Mouse (Mus musculus) heart, adult 8-10 months (tissue): ENCODE measurements at regions not wholly inside any gene's neighbourhood (a gene's known extent, or its start where the extent isn't known, plus 50 kb on each side); places are given as distances from the start of the nearest gene placed in this dataset.

Source experiments
- DNase-seq: peaks from one replicate; pipeline ENCODE4 v3.0.0; 2022; ENCODE audit warnings: low spot score

GRCm38 (mm10) chrX:60833456-60833855 lies 59.8 kb downstream of the Sox3 start:
- DNase-seq: no peak

DNA sequence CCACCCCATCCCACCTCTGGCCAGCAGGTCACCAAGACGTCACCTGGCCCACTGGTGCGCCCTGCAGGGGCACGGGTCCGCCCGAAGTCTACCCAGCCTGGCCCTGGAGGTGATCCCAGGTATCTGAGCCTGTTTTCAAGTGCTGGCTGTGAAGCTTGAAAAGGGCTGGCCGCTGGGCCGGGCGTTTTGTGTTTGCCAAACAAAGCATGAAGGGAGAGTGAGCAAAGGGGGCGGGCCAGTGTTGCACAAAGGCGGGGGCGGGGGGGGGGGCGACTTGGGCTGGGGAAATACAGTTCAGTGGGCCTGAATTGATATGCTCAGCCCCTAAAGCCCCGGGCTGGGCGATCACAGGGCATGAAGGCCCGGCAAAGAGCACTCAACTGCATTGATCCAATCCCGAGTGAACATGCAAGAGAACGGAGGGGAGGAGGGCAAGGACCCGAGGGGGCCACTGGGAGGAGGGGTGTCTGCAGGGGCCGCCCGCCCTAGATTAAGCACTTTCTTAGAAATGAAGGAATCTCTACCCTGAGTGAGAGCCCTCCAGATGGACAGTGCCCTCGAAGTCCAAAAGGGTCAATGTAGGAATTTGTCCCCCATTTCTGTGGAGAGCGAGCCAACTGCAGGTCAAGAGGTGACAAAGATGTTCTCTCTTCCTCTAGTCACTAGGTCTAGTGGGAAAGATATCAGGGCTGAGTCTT lies 61.8 kb downstream of the Sox3 start:
- no peak for DNase-seq

GRCm38 (mm10) chrX:60825181-60826080 lies 67.8 kb downstream of the Sox3 start:
- peak; percentile 18 for DNase-seq

- DNase-seq: no peak
Observed at GRCm38 (mm10) chrX:60798567-60798966, 94.7 kb downstream of the Sox3 start.

- no peak for DNase-seq
Observed at GRCm38 (mm10) chrX:60780766-60781165, 112.5 kb downstream of the Sox3 start.

DNA sequence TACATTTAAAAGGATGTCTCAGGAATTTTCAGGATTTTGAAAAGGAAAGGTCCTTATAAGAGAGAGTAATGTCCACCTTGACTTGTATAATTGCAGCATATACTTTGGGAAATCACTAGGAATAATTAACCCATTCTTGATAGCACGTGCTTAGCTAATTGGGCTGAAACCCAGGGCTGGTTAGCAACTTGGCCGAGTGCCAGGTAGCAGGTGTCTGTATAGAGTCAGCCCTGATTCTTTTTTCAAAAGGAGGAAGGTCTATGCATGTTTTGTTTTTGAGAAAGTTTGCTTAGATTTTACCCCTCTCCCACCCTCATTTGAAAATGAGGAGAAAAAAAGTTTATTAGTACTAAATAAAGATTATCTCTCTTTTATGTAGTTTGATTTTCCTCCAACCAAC lies 113.1 kb downstream of the Sox3 start:
- no peak for DNase-seq

DNA sequence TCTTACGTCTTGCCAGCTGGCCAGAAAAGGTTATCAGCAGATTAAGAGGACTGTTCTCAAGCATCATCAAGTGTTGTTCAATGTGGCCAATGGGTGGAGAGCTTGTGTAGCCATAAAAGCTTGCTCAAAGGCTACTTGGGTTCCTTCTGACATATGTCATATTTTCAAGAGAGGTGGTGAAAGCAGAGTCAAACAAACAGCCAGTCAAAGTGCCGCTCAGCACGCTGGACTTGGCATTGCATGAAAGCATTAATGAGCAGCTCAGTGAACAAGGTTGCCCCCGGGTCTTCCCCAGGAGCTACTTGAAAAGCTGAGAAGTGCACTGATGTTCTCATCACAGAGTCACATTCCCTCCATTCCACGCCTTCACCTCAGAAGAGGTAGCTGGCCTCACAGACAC lies 119.6 kb downstream of the Sox3 start:
- no peak for DNase-seq

DNA sequence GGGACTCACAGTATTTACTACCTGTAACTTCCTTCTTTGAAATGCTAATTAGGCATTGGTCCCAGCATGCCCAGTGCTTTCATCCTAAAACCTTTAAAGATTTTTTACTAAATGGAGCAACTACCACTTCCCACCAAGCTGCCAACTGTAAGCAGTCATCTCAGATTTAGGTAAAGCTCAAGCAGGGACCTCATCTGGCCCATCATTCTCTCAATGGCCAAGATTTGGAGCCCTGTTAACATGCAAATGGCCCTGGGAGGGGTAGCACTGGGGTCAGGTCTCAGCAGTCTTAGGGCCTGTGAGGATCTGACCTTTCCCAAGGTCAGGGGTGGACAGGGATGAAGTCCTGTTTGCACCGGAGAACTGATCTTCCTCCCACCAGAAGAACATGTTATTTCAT lies 120.8 kb downstream of the Sox3 start:
- DNase-seq: no peak

DNA sequence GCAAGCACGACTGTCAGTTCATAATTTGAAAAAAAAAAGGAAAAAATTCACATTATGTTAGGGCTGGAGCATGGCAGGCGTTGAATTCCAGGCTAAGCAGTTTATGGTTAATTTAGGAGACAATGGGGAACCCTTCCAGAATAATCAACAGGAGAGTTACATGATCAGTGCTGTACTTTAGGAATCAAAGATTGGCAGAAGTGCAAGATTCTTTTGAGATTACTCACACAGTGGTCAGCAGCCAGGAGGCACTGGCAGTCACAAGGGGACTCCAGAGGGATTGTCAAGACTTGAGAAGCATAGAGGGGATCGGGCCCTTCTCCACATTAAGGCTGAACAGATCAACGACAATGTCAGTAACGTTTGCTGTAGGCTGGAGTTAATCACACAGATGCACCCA lies 142.8 kb downstream of the Sox3 start:
- DNase-seq: no peak

- no peak for DNase-seq
Observed at GRCm38 (mm10) chrX:60743971-60744370, 149.3 kb downstream of the Sox3 start.

GRCm38 (mm10) chrX:60743020-60743707 lies 150.1 kb downstream of the Sox3 start:
- no peak for DNase-seq

GRCm38 (mm10) chrX:60719428-60720151 lies 127.1 kb upstream of the Atp11c start:
- DNase-seq: no peak

- DNase-seq: no peak
Observed at GRCm38 (mm10) chrX:60718794-60719193, 126.3 kb upstream of the Atp11c start.

- DNase-seq: no peak
Observed at GRCm38 (mm10) chrX:60718156-60718769, 125.8 kb upstream of the Atp11c start.

DNA sequence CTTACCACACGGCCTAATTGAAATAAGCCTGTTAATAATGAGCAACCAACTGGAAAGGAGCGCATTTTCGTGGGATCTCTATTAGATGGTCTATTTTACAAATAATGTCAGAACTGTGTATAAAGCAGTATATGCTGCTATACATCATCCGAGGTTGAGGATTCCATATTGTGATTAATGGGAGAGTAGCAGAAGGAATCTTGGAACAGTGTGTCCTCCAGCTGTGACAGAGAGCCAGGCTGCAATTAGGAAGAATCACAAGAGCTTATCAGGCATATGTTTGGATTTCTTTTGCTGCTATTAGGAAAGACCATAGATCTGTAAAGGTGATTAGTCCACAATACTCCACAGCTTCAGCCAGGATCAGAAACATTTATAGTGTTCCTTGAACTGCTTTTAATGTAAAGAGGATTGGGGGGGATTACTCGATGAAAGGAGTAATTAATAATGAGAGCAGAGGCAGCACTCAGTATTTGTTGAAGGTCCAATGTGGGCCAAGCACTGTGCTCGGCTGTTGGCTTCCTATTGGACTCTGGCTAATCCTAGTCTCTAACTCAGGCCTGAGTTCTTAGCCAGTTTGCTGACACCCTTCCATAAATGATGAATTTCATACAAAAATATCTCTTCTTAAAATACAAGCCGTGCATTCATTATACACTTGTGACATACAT lies 88.7 kb upstream of the Atp11c start:
- DNase-seq: no peak

- DNase-seq: no peak
Observed at GRCm38 (mm10) chrX:60644726-60645318, 52.3 kb upstream of the Atp11c start.
